Mouse (Mus musculus): ENCODE measurements around the gene Macc1.

DNA sequence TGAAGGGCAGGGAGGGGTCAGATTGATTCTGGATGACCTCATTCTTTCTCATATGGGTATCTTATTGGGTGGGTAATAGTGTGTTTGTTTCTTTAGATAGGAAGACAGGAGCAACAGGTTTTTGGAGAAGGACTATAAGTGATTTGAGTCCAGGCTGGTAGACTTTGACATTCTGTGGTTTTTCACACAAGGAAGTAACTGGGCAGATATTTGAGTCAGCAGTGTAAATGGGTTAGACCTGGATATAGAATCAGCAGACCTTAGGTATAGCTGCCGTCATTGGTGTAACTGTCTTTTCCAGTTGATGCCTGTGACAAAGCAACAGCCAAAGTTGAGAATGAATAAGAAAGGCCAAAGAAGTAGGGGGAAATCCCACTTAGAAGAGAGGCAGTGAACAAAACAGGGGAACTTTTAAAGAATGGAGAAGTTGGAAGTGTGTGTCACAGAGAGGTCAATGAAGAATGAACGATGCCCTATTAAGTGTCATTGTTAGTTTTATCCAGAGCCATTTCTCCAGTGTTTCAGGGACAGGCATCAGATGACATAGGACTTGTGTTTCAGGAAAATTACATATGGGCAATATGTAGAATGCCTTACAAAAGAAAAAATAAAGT is 84.1 kb downstream of the Macc1 start:
- TF ChIP-seq CTCF (IDR thresholded peaks at IDR 0.05; ENCODE audit: low read depth, low read length) (no peak), GATA1 (IDR thresholded peaks at IDR 0.05; ENCODE audit: borderline replicate concordance, low read length) (no peak), GATA2 (IDR thresholded peaks at IDR 0.05; ENCODE audit: borderline replicate concordance, low read depth, low read length) (no peak), POLR2AphosphoS5 (IDR thresholded peaks at IDR 0.05; ENCODE audit: insufficient replicate concordance, low read depth, low read length) (no peak), TAL1 (conservative IDR thresholded peaks at IDR 0.05; ENCODE audit: low read depth, low read length) (no peak)
